Mouse (Mus musculus): ENCODE data around the gene Pde4b.
"Not testable (repeated sequence)": the region's sequence is repeated elsewhere in the genome, so short reads cannot be mapped to it uniquely, and the experiment has no call there.

Pde4b gene

DNA sequence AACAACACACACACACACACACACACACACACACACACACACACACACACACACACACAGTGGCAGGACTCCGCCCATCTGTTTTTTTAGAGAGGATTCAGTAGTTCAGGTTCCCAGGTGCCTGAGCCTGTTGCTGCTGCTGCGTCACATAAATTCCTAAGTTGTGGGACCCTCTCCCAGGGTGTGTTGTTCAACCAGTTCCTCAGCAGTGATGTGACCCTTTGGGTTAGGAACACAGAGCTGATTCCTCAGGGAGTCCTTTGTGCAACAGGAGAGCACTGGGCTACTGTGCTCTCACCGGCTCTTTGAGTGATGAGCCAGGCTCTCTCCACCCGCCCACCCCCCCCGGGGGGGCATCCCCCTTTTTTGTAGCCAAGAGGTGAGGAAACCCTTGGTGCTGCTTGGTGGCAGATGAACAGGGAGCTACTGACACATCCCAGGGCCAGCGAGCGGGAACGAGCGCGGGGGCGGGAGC is at the start of gene Pde4b:
TSS of gene Pde4b (plus strand) at position 453 of the 475 bp plus-strand sequence.
- in situ Hi-C loops (cut with MboI; ENCODE audit: unreplicated experiment in 2 of 2): no loop called here

DNA sequence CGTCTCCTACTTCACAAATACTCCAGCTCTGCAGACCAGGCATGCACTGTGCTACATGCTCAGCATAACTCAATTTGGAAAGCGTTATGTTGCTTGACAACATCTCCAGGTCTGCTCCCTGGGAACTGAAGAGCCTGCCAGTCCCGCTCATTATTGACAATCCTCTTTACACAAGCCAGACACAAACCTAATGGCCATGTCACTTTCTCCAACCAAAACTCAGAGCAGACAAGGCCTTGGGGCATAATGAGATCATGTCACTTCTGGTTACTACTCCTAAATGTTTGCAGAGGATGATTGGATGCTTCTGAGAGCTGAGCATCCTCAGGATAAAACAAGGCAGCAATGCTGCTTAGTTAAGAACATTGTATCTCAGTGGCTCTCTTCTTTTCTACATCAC is 47.2 kb upstream of the Pde4b start:
- in situ Hi-C loops (cut with MboI; ENCODE audit: unreplicated experiment in 2 of 2): no loop called here

DNA sequence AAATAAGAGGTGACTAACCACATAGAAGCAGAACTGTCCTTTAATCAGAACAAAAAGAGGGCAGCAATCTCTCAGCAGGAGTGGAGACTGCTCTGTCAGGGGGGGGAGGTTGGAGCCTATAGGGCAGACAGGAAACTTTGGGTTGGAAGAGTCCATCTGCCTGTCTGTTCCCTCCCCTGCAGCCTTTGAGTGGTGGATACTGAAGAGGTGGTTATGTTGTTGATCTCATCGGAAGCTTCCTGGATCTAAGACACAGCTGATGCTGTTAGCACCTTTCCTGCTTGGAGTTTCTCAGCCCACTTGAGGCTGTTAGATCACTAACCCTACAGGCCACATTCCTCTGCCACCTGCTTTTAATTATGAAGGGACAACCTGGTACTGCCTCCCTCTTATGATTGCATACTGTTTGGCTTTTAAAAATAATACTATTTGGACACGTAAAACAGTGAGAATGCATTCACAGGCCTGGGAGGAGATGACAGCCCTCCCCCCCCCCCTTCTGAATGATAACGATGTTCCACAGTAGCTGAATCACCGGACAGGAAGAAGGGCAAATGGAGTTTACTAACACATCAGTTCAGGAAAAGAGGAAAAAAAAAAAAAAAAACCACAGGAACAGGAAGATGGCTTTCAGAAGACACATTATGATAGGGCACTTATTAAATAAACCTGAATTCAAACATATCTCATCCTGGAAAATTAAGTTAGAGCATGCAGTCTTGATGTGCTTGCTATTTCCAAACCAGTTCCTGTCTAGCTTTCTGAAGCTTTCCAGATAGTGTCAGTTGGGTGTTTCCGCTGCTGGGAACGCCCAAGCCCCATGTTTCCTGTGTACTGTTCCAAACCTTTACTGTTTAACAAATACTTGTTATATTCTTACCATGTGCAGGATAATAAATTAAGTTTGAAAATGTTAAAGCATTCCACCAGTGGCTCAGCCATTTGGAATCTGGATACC is 41.9 kb upstream of the Pde4b start:
- in situ Hi-C loops (cut with MboI; ENCODE audit: unreplicated experiment in 2 of 2): no loop called here

DNA sequence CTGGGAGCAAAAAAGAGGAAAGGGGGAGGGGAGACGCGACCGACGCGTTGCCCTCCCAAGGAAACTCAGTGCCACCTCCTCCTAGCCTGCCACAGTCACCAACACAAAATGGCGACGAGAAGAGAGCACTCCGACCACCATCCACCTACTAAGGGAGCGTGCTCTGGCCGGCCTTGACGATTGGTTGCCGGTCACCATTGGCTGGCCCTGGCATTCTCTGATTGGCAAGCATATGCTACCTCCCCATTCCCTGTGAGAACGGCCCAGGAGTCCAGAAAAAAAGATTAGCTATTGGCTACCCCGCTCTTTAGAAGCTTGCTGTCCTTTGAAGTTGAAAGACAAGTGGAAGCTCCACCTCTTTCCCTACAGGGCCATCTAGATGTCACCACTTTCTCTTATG is 38.0 kb upstream of the Pde4b start:
- in situ Hi-C loops (cut with MboI; ENCODE audit: unreplicated experiment in 2 of 2): not testable (repeated sequence)

DNA sequence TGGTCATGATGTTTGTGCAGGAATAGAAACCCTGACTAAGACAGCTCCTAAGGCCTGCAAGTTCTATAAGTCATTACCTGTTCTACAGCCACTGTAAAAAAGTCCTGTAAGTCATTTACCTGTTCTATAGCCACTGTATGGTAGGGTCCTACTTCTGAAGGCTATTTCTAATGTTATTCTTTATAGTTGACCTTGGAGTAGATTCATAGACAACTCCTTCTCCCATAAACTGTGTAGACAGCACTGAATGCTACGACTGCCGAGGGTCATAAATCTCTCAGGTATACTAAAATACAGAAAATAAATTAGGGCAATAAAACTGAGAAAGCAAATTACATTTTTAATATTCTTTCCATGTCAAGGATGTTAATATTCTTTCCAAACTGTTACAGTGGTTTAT is 26.0 kb upstream of the Pde4b start:
- in situ Hi-C loops (cut with MboI; ENCODE audit: unreplicated experiment in 2 of 2): no loop called here

DNA sequence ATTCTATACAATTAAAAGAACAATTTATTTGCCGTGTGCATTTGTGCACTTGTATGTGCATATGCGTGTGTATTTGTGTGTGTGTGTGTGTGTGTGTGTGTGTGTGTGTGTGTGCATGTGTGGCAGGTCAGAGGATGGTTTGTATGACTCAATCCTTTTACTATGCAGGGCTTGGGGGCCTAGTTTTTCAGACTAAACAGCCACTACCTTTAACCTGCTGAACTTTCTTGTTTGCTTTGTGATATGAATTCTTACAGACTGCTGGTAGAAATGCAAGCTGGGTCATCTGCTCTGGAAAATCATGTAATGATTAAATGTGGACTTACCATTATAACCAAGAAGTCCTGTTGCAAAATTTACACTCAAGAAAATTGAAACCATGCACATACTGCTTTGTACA is 18.0 kb upstream of the Pde4b start:
- in situ Hi-C loops (cut with MboI; ENCODE audit: unreplicated experiment in 2 of 2): no loop called here

DNA sequence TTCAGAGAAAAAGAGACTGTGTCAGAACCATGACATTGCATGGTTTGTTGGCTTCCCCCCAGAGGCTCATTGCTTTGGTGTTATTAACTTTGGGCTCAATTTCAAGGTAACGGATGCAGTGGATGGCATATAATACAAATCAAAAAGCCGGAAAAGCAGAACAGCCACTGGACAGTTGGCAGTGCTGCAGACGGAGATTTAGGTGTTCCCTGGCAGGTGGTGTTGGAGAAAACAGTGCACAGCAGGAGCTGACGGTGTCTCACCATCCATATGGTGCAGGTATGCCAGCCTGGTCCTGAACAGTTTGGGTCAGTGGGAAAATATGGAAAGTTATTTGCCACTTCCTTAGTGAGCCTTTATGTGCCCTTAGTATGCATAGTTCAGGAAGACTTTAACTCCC is 1.0 kb upstream of the Pde4b start:
- in situ Hi-C loops (cut with MboI; ENCODE audit: unreplicated experiment in 2 of 2): no loop called here

DNA sequence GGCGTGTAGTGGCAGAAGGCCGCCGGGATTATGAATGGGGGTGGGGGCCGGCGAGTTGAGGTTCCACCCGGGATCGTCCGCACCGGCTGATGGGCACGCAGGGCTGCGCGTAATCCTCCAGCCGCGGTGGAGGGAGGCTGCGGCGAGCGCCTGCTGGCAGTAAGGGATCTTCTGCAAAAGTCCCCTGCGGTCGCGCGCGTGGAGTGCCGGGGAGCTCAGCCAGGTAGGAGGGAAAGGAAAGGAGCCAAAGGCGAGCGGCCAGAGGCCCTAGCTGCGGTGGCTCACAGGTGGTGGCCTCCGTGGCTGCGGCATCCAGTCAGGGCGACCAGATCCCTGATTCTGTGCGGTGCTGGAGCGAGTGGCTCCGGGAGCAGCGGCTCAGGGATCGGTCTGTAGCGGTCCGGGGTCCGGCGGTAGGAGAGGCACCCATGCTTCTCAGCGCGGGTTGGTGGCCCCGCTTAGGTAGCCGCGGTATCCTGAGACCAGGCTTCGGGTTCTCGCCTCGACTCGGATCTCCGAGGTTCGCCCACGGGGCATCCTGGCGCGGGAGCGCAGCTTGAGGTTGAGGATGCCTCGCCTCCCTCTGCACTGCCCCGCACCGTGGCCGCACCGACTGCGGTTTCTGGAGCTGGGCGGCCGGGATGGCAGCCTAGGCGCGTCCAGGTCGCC is 357 bp downstream of the Pde4b start:
- in situ Hi-C loops (cut with MboI; ENCODE audit: unreplicated experiment in 2 of 2): no loop called here

DNA sequence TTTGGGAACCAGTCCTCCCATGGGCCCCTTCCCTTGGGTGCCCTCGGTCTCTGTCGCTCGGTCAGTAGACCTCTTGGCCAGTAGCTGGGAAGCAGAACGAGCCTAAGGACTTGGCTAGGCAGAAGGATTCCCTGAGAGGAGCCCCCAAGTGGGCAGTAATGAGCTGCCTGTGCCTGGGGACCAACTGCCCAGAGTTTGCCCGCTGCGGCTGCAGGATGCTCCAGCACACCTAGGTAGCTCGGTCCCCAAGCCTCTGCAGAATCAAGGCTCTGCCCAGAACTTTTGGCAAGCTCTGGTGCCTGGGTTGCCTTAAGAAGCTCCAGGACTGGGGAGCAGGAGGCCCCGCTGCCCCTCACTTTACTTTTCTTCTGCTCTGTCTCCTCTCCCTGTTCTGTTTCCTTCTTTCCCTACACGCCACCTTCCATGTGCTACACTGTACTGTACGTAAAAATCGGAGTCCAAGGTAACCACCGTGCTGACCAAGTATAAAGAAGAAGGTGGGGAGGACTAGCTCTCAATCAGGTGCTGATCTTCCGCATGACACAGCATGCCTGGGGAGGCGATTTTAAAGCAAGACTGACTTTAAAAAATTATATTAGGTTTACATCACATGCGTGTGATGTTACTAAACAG is 1.0 kb downstream of the Pde4b start:
- in situ Hi-C loops (cut with MboI; ENCODE audit: unreplicated experiment in 2 of 2): no loop called here

DNA sequence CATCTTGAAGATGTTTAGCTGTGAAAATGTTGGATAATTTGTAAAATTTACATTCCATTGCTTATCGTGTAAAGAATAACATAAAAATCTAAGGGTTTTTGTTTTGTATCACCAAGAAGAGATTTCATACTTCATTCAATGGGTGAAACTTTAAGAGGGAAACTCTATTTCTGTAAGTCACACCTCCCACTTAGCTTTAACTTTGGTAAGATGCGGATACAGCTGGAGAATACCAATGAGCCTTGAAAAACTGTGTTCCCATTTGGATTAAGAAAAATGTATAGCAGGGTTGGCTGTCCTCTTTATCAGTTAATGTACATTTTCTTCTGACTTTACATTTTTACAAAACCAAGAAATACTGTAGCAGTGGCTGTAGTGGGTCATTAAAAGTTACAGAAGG is 8.5 kb downstream of the Pde4b start:
- in situ Hi-C loops (cut with MboI; ENCODE audit: unreplicated experiment in 2 of 2): no loop called here

DNA sequence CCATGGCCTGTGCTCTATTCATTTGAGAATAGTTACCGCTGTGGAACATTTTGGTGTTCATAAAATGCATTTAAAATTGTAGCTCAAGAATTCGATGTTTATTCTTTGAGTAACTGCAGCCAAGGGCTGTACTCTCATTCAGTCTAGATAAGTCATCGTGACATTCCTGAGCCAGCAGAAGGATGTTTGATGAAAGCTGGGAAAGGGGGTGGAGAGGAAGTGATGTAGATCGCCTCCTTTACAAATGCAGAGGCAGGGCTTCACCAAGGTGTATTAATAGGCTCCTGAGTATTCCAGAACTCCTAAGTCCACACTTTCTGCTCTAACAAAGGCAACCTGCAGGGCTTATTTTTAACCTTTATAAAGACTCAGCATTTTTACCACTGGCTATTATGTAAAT is 14.9 kb downstream of the Pde4b start:
- in situ Hi-C loops (cut with MboI; ENCODE audit: unreplicated experiment in 2 of 2): no loop called here

DNA sequence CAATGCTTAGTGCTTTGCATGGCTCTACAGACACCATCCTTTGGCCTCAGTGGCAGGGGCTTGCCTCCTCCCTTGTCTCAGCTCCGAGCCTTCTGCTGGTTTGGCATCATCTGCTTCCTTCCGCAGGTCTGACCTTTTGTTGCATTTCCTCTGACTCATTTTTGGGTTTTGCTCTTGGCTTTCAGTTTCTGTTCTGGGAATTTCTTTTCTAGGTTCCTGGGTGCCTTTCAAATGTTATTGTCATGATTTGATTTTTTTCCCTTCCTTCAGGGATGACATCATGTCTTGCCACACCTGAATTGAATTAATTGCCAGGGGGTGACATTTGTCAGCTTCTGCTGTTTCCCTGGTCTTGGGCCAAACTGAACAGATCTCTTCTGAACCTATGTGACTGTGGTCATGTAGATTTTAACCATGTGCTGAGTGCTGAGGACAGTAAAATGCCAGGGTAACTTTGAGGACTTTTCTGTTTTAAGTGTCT is 17.2 kb downstream of the Pde4b start:
- in situ Hi-C loops (cut with MboI; ENCODE audit: unreplicated experiment in 2 of 2): no loop called here

DNA sequence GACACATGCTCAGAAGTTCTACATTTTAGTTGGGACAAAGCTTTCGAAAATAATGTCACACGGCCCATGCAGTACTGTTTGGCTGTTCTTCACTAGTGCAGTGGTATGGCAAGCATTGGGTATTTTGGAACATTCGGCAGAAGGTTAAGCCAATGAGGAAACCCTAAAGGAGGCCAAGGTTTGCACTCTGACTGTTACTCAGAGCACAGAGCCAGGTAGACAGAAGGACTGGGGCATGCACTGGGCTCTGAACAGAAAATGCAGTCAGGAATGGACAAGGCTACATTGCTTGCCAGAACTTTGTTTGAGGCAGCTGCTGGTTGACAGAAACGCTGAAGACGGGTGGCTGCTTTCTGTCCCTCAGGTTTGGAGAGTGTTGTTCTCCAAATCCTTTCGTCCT is 19.4 kb downstream of the Pde4b start:
- in situ Hi-C loops (cut with MboI; ENCODE audit: unreplicated experiment in 2 of 2): no loop called here

DNA sequence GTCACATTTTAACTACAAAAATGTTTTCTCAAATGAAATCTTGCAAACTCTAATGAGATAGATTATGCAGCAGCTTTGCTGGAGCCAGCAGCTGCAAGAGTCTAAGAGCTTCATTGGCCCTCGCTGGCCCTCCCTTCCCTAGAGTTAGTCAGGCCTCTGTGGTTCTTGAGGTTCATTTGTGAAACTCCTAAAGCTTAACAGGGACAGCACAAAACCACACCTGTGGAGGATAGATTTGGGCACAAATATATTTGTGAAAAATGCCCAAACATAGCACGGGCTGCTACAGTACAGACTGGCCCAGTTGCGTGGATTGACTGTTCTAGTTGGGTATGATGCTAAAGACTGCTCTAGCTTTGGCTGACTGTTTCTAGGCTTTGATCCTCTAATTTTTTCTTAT is 32.1 kb downstream of the Pde4b start:
- in situ Hi-C loops (cut with MboI; ENCODE audit: unreplicated experiment in 2 of 2): no loop called here

DNA sequence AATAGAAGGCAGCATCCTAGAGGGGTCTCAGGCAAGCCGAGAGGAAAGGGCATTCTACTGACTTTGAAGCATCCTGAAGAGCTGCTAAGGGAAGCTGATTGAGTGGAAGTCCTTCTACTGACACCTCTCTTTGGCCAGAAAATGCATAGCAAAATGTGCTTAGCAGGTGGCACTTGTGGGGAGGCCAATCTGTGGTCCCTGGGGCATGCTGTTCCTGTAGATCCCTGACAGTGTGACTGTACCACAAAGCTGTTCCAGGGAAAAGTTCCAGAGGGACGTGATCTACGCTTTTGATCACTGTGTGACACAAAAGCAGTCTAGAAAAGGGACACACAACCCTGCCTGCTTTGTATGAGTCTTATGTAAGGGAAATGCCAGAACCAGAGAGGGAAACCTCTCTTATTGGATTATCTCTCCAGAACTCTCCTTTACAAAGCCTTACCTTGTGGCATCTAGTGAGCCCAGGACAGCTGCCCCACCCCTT is 49.1 kb downstream of the Pde4b start:
- in situ Hi-C loops (cut with MboI; ENCODE audit: unreplicated experiment in 2 of 2): no loop called here

DNA sequence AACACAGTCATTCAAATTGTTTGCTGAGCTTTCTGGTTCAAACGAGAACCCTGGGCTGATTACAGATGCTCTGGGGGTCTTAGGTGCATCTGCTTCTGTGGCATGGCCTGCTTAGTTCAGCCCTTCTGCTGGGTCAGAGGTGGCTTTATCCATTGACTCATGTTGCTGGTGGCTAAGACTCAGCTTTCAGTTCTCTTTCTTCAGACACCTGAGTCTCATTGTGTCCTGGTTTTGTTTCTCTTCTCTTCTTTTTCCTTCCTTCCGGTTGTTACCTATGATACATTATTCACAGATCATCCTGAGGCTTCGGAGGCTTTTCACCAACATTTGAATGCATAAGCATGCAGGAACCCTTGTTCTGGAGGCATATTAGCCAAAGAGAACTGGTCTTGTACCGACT is 51.0 kb downstream of the Pde4b start:
- in situ Hi-C loops (cut with MboI; ENCODE audit: unreplicated experiment in 2 of 2): no loop called here

DNA sequence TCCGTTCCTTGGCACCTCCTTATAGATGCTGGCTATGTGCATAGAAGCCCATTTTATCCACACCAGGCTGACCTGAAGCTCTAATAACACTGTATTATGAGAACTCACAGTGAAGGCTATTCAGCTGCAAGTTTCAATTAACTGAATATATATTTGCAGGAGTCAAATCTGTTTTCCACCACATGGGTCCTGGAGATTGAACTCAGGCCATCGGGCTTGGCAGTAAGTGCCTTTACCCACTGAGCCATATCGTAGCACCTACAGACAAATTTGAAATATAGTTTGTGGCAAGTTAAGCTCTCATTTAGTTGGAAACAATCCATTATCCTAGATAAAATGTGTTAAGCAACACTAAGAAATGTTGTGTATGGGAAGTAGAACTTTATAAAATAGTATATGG is 53.9 kb downstream of the Pde4b start:
- in situ Hi-C loops (cut with MboI; ENCODE audit: unreplicated experiment in 2 of 2): no loop called here

DNA sequence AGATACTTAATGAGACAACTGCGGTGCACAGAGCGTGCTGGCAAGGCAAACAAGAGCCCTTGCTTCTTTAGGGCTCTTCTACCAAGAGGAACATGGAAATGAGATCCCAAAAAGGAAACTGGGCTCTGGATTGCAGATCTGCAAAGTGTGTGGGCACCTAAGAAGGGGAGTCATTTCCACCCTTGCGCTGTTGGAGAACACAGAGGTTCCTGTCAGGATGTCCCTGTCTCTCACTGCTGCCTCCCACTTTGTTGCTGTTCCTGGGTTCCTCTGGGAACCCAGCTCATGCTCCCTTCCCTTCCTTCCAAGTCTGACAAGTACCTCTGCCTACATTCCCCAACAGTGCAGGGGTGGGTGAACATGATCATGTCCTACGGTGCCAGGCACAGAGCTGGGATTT is 61.4 kb downstream of the Pde4b start:
- in situ Hi-C loops (cut with MboI; ENCODE audit: unreplicated experiment in 2 of 2): no loop called here

DNA sequence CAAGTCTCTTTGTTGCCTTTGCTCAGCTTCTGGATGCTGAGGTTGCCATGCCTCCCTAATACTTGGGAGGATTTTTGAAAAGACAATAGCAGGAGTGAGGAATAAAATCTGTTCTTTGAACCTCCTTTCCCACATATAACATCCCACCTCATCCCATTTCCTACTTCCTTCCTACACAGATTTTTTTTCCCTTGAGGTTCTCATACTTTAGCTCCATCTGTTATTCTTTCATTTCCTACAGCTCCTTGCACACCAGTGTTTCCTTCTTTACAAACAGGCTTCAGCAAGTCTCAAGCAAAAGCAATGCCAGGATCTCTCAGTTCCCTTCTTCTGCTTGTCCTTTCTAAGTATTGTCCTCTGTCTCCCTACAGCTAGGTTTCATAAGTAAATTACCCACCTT is 71.8 kb downstream of the Pde4b start:
- in situ Hi-C loops (cut with MboI; ENCODE audit: unreplicated experiment in 2 of 2): no loop called here

DNA sequence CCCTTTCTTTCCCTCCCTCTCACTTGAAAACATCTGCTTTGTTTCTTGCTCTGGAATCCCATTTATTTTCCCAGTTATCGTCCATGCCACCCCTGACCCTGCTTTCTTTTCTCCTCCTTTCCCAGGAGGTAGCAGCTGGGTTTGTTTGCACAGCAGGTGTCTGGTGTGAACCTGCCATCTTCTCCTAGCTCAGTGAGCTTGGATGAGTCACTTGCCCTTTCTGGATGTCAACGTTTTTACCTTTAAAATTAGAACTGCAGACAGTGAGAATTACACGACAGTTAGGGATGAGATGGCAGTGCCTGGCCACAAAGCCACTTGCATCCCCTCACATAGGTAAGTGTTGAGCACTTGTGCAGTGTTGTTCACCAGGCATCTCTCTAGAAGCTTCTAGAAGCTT is 84.3 kb downstream of the Pde4b start:
- in situ Hi-C loops (cut with MboI; ENCODE audit: unreplicated experiment in 2 of 2): no loop called here

DNA sequence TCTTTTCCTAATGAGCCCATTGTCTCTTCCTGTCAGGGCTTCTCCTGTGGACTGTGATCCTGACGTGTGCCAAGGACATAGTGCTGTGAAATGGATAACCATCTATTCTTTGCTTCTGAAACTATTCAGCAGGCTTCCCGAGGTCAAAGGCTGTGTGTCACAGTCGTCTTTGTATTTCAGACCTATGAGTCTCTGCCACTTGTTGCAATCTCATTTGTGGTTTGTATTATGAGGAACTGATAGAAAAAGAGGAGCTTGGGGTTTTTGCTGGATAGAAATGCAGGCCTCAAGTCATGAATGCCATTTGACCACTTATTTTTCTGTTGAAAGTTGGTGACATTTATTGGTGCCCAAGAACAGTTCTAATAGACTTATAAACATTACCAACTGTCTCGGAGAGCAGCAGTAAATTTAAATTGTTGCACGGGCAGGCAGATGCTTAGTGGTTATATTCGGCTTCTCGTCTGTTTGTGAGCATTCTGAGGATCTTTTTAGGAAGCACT is 85.4 kb downstream of the Pde4b start:
- in situ Hi-C loops (cut with MboI; ENCODE audit: unreplicated experiment in 2 of 2): no loop called here
